Mouse (Mus musculus) ES-E14 (cell line): ENCODE measurements around the gene Ghr. TPM values are rescaled to one million over a fixed set of nuclear protein-coding genes. Genes with fewer than 3 reads are reported as not detected.

ENCODE experiments used
- DNase-seq: peaks from one replicate; pipeline ENCODE4 v3.0.0-alpha.2; 2013; ENCODE audit warnings: low read depth, low spot score
- H3K27ac ChIP-seq: 2 replicates; pipeline ENCODE4 v1.5.1; 2012; ENCODE audit warnings: low read depth, mild to moderate bottlenecking, low read length, moderate library complexity, mixed read lengths; ENCODE audit not compliant: poor library complexity, insufficient read depth, severe bottlenecking
- H3K36me3 ChIP-seq: 2 replicates; pipeline ENCODE4 v1.6.1; 2012; ENCODE audit warnings: mild to moderate bottlenecking, low read length, moderate library complexity, mixed read lengths; ENCODE audit not compliant: control insufficient read depth, poor library complexity, insufficient read depth, severe bottlenecking
- H3K4me1 ChIP-seq, 2 experiments: fragments of 150-350 bp in 1 of 2; sonication (generic) in 1 of 2; 2 replicates each; pipeline ENCODE4 v1.6.1; 2012; ENCODE audit warnings: low read length in 2 of 2, mild to moderate bottlenecking in 1 of 2, mixed read lengths in 1 of 2; ENCODE audit not compliant: control insufficient read depth in 2 of 2, insufficient read depth in 2 of 2, poor library complexity in 1 of 2
- H3K4me3 ChIP-seq, 2 experiments: fragments of 150-350 bp in 1 of 2; sonication (generic) in 1 of 2; 2 replicates each; pipeline ENCODE4 v1.5.1; 2012; ENCODE audit warnings: low read length in 2 of 2, low read depth in 1 of 2, mild to moderate bottlenecking in 1 of 2, mixed read lengths in 1 of 2; ENCODE audit not compliant: insufficient read depth in 1 of 2, poor library complexity in 1 of 2, severe bottlenecking in 1 of 2
- H3K9ac ChIP-seq: 2 replicates; pipeline ENCODE4 v1.6.1; 2012; ENCODE audit warnings: low read depth, mild to moderate bottlenecking, low read length, mixed read lengths; ENCODE audit not compliant: poor library complexity, insufficient read depth, severe bottlenecking
- H3K9me3 ChIP-seq: fragments of 150-350 bp; sonication (generic); 2 replicates; pipeline ENCODE4 v1.6.1; 2012; ENCODE audit warnings: low read depth, mild to moderate bottlenecking, low read length; ENCODE audit not compliant: control insufficient read depth, insufficient read depth
- CHD2 ChIP-seq: IDR thresholded peaks from 2 replicates; pipeline ENCODE4 v1.6.1; 2014; ENCODE audit warnings: mild to moderate bottlenecking, low read depth, low read length, inconsistent platforms
- HCFC1 ChIP-seq: IDR thresholded peaks from 2 replicates; pipeline ENCODE4 v1.6.1; 2012; ENCODE audit warnings: low read length, inconsistent platforms, borderline replicate concordance; ENCODE audit not compliant: insufficient read depth
- MAFK ChIP-seq: IDR thresholded peaks from 2 replicates; pipeline ENCODE4 v1.6.1; 2014; ENCODE audit warnings: mild to moderate bottlenecking, low read depth, low read length, inconsistent platforms; ENCODE audit not compliant: insufficient read depth
- ZC3H11A ChIP-seq: IDR thresholded peaks from 2 replicates; pipeline ENCODE4 v1.6.1; 2012; ENCODE audit warnings: low read depth, mild to moderate bottlenecking, inconsistent platforms, low read length, borderline replicate concordance
- ZNF384 ChIP-seq: IDR thresholded peaks from 2 replicates; pipeline ENCODE4 v1.6.1; 2012; ENCODE audit warnings: low read depth, low read length, inconsistent platforms
- in situ Hi-C, 2 experiments: fragments of 600-800 bp; cut with MboI; formaldehyde crosslinking; loops; one replicate each; pipeline ENCODE4 v1.15.1; 2025; ENCODE audit warnings: low sequenced_read_pairs in 2 of 2, inconsistent platforms in 1 of 2; ENCODE audit not compliant: unreplicated experiment in 2 of 2
- total RNA-seq: library from RNA; depleted of rRNA; stranded (reverse); fragments of 300-350 nt; gene quantifications from 2 replicates; pipeline ENCODE4 v1.2.3, GENCODE M21; 2012

Gene Ghr
- total RNA-seq, 1 experiment = 7.5 TPM

- Histone ChIP-seq H3K4me3 (no peak overlapping the region), H3K27ac (no peak overlapping the region), H3K9me3 (no peaks in the 10 kb centered on the region), H3K36me3 (no peaks in the 10 kb centered on the region), H3K4me1 (no peaks in the 10 kb centered on the region), H3K9ac (no peak overlapping the region)
- TF ChIP-seq MAFK (no peak), ZNF384 (no peak), CHD2 (no peak), ZC3H11A (no peak), HCFC1 (no peak)
- no peak for DNase-seq
- in situ Hi-C loops = no loop called here
Observed at GRCm38 (mm10) chr15:3330291-3330690, 253.0 kb downstream of the Ghr start.

DNA sequence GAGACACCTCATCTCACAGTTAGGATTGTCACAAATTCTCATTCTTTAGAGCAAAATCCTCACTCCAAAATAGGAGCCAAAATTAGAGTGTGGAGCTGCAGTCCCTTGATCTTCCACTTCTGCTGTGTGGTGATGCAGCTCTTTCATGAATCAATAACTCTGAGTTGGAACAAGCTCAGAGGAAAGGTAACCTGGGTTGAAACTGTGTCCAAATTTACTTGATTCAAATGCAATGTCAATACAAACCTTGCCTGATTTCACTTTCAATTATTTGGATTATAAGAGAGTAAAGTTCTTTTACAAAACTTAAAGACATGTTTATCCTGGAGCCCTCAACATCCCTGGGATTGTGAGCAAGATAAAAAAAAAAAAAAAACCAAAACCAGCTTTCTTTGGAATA lies 260.3 kb downstream of the Ghr start:
- Histone ChIP-seq H3K9ac (no peak overlapping the region), H3K27ac (no peak overlapping the region), H3K4me3 (no peak overlapping the region), H3K9me3 (no peaks in the 10 kb centered on the region), H3K36me3 (no peaks in the 10 kb centered on the region), H3K4me1 (peaks cover 0 to 6% of the 10 kb centered on the region in 2 experiments; a peak in 1 of 4 replicates)
- in situ Hi-C loops = no loop called here
- TF ChIP-seq ZNF384 (no peak), ZC3H11A (no peak), HCFC1 (no peak), CHD2 (no peak), MAFK (no peak)
- no peak for DNase-seq

GRCm38 (mm10) chr15:3319929-3320328 lies 263.4 kb downstream of the Ghr start:
- peak; percentile 37 for DNase-seq
- Histone ChIP-seq H3K4me1 (peaks cover 0 to 6% of the 10 kb centered on the region in 2 experiments; a peak in 1 of 4 replicates), H3K27ac (no peak overlapping the region), H3K36me3 (no peaks in the 10 kb centered on the region), H3K9ac (no peak overlapping the region), H3K9me3 (no peaks in the 10 kb centered on the region), H3K4me3 (no peak overlapping the region)
- in situ Hi-C loops = no loop called here
- TF ChIP-seq HCFC1 = no peak
- no peak for TF ChIP-seq ZC3H11A
- no peak for TF ChIP-seq CHD2
- TF ChIP-seq MAFK = no peak
- TF ChIP-seq ZNF384 = no peak

DNA sequence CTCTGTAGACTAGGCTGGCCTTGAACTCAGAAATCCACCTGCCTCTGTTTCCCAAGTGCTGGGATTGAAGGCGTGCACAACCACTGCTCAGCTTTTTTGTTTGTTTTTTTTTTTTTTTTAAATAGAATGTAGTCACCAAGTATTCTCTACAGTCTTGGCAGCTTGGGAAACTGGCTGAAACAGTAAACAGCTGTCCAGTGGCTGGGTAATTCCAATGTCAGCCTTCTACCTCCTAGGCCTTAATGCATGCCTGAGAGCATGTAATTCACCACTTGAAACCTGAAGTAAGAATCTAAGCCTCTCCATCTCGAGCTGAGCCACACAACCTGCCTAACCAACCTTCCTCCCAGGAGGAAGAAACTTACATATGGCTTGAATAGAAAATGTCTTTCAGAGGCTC lies 266.7 kb downstream of the Ghr start:
- Histone ChIP-seq H3K27ac (no peak overlapping the region), H3K4me1 (peaks cover 0 to 6% of the 10 kb centered on the region in 2 experiments; a peak in 1 of 4 replicates), H3K4me3 (no peak overlapping the region), H3K36me3 (no peaks in the 10 kb centered on the region), H3K9ac (no peak overlapping the region), H3K9me3 (no peaks in the 10 kb centered on the region)
- DNase-seq = no peak
- no peak for TF ChIP-seq HCFC1
- TF ChIP-seq CHD2 = no peak
- no peak for TF ChIP-seq ZC3H11A
- no peak for TF ChIP-seq MAFK
- TF ChIP-seq ZNF384 = no peak
- in situ Hi-C loops = no loop called here

GRCm38 (mm10) chr15:3312937-3313336 lies 270.4 kb downstream of the Ghr start:
- Histone ChIP-seq H3K9me3 (no peaks in the 10 kb centered on the region), H3K4me3 (no peak overlapping the region), H3K36me3 (no peaks in the 10 kb centered on the region), H3K27ac (no peak overlapping the region), H3K9ac (no peak overlapping the region), H3K4me1 (no peaks in the 10 kb centered on the region)
- TF ChIP-seq ZNF384 = no peak
- DNase-seq = no peak
- in situ Hi-C loops = no loop called here
